Mouse (Mus musculus): ENCODE data around the gene Atxn7l2. TPM values are rescaled to one million over a fixed set of nuclear protein-coding genes. Genes with fewer than 3 reads are reported as not detected.
"Not testable (repeated sequence)": the region's sequence is repeated elsewhere in the genome, so short reads cannot be mapped to it uniquely, and the experiment has no call there.

Gene Atxn7l2
- 0.55 and 0.90 TPM in 2 replicates for polyA plus RNA-seq (2012)

- H3K36me3 ChIP-seq (ENCODE audit: control insufficient read depth): peaks cover 16% of the 10 kb centered on the region
- no peaks in the 10 kb centered on the region for H3K9me3 ChIP-seq (ENCODE audit: control insufficient read depth, low read length)
- TF ChIP-seq TAL1 (IDR thresholded peaks at IDR 0.05; ENCODE audit: low read length) (no peak), GATA1 (IDR thresholded peaks at IDR 0.05; ENCODE audit: low read length) (no peak)
- H3K4me1 ChIP-seq (ENCODE audit: control insufficient read depth): peaks cover 26% of the 10 kb centered on the region
- H3K4me3 ChIP-seq (replicated peaks): peak within 1 kb of the TSS; percentile 89
- H3K27me3 ChIP-seq (ENCODE audit: control insufficient read depth): peaks cover 29% of the 10 kb centered on the region
Measured at GRCm38 (mm10) chr3:108210771-108211139, at the start of gene Atxn7l2. TSS of gene Atxn7l2 (minus strand) at chr3:108210934.

- peak overlapping the region; percentile 92 for H3K4me3 ChIP-seq (replicated peaks)
- peaks cover 30% of the 10 kb centered on the region for H3K36me3 ChIP-seq (ENCODE audit: control insufficient read depth)
- no peaks in the 10 kb centered on the region for H3K9me3 ChIP-seq (ENCODE audit: control insufficient read depth, low read length)
- no peak for TF ChIP-seq TAL1 (IDR thresholded peaks at IDR 0.05; ENCODE audit: low read length)
- no peak for TF ChIP-seq GATA1 (IDR thresholded peaks at IDR 0.05; ENCODE audit: low read length)
- H3K27me3 ChIP-seq (ENCODE audit: control insufficient read depth): no peaks in the 10 kb centered on the region
- H3K4me1 ChIP-seq (ENCODE audit: control insufficient read depth): peaks cover 28% of the 10 kb centered on the region
Measured at GRCm38 (mm10) chr3:108259319-108259718, 48.6 kb upstream of the Atxn7l2 start.

- no peaks in the 10 kb centered on the region for H3K9me3 ChIP-seq (ENCODE audit: control insufficient read depth, low read length)
- peaks cover 20% of the 10 kb centered on the region for H3K36me3 ChIP-seq (ENCODE audit: control insufficient read depth)
- H3K4me3 ChIP-seq (replicated peaks): peak overlapping the region; percentile 92
- no peaks in the 10 kb centered on the region for H3K27me3 ChIP-seq (ENCODE audit: control insufficient read depth)
- H3K4me1 ChIP-seq (ENCODE audit: control insufficient read depth): peaks cover 26% of the 10 kb centered on the region
- TF ChIP-seq GATA1 (IDR thresholded peaks at IDR 0.05; ENCODE audit: low read length) (no peak), TAL1 (IDR thresholded peaks at IDR 0.05; ENCODE audit: low read length) (no peak)
Measured at GRCm38 (mm10) chr3:108257831-108258500, 47.2 kb upstream of the Atxn7l2 start.

GRCm38 (mm10) chr3:108256719-108257637 lies 46.2 kb upstream of the Atxn7l2 start, which contains the start of gene Psma5:
TSS of gene Psma5 (plus strand) at chr3:108256926.
- TF ChIP-seq TAL1 (IDR thresholded peaks at IDR 0.05; ENCODE audit: low read length) (no peak), GATA1 (IDR thresholded peaks at IDR 0.05; ENCODE audit: low read length) (no peak)
- Histone ChIP-seq H3K4me3 (replicated peaks) (peak within 1 kb of the TSS; percentile 92), H3K27me3 (ENCODE audit: control insufficient read depth) (no peaks in the 10 kb centered on the region), H3K36me3 (ENCODE audit: control insufficient read depth) (peaks cover 13% of the 10 kb centered on the region), H3K9me3 (ENCODE audit: control insufficient read depth, low read length) (no peaks in the 10 kb centered on the region), H3K4me1 (ENCODE audit: control insufficient read depth) (peaks cover 26% of the 10 kb centered on the region)

GRCm38 (mm10) chr3:108246857-108247256 lies 36.1 kb upstream of the Atxn7l2 start:
- no peak for TF ChIP-seq TAL1 (IDR thresholded peaks at IDR 0.05; ENCODE audit: low read length)
- no peak for TF ChIP-seq GATA1 (IDR thresholded peaks at IDR 0.05; ENCODE audit: low read length)
- no peaks in the 10 kb centered on the region for H3K27me3 ChIP-seq (ENCODE audit: control insufficient read depth)
- no peaks in the 10 kb centered on the region for H3K36me3 ChIP-seq (ENCODE audit: control insufficient read depth)
- H3K9me3 ChIP-seq (ENCODE audit: control insufficient read depth, low read length): peaks cover 2% of the 10 kb centered on the region
- H3K4me1 ChIP-seq (ENCODE audit: control insufficient read depth): no peaks in the 10 kb centered on the region
- H3K4me3 ChIP-seq (replicated peaks): no peak overlapping the region

- H3K27me3 ChIP-seq (ENCODE audit: control insufficient read depth): peaks cover 2% of the 10 kb centered on the region; the same call in 1 of the 2 replicates
Measured at GRCm38 (mm10) chr3:108241243-108241839, 30.6 kb upstream of the Atxn7l2 start.

GRCm38 (mm10) chr3:108237474-108238102 lies 26.9 kb upstream of the Atxn7l2 start:
- not testable (repeated sequence) for H3K9me3 ChIP-seq (ENCODE audit: control insufficient read depth, low read length); H3K27me3 ChIP-seq (ENCODE audit: control insufficient read depth); H3K4me3 ChIP-seq (replicated peaks); H3K36me3 ChIP-seq (ENCODE audit: control insufficient read depth); H3K4me1 ChIP-seq (ENCODE audit: control insufficient read depth)

More at GRCm38 (mm10) chr3:108241243-108241839, 30.6 kb upstream of the Atxn7l2 start:
- Histone ChIP-seq H3K36me3 (ENCODE audit: control insufficient read depth) (no peaks in the 10 kb centered on the region), H3K9me3 (ENCODE audit: control insufficient read depth, low read length) (peaks cover 2% of the 10 kb centered on the region), H3K4me3 (replicated peaks) (no peak overlapping the region), H3K4me1 (ENCODE audit: control insufficient read depth) (no peaks in the 10 kb centered on the region)
- TF ChIP-seq TAL1 (IDR thresholded peaks at IDR 0.05; ENCODE audit: low read length): no peak
- no peak for TF ChIP-seq GATA1 (IDR thresholded peaks at IDR 0.05; ENCODE audit: low read length)

GRCm38 (mm10) chr3:108231646-108232045 lies 20.9 kb upstream of the Atxn7l2 start:
- no peak for TF ChIP-seq TAL1 (IDR thresholded peaks at IDR 0.05; ENCODE audit: low read length)
- no peak for TF ChIP-seq GATA1 (IDR thresholded peaks at IDR 0.05; ENCODE audit: low read length)
- H3K4me1 ChIP-seq (ENCODE audit: control insufficient read depth): 0 out of 2 replicates have a peak, but pooled peaks cover under 1% of the 10 kb centered on the region
- H3K4me3 ChIP-seq (replicated peaks): no peak overlapping the region
- no peaks in the 10 kb centered on the region for H3K36me3 ChIP-seq (ENCODE audit: control insufficient read depth)
- H3K27me3 ChIP-seq (ENCODE audit: control insufficient read depth): peaks cover 40% of the 10 kb centered on the region
- H3K9me3 ChIP-seq (ENCODE audit: control insufficient read depth, low read length): no peaks in the 10 kb centered on the region

Data from erythroblast, embryonic 14.5 days (primary cell).